Mouse (Mus musculus) forebrain, embryonic 10.5 days (tissue): ENCODE data around the gene 1600012H06Rik. TPM values are rescaled to one million over a fixed set of nuclear protein-coding genes. Genes with fewer than 3 reads are reported as not detected.
"Not testable (repeated sequence)": the region's sequence is repeated elsewhere in the genome, so short reads cannot be mapped to it uniquely, and the experiment has no call there.

Experiments
- DNase-seq: peaks from one replicate; pipeline ENCODE4 v3.0.0-alpha.2; 2017; ENCODE audit warnings: low spot score; ENCODE audit errors: extremely low spot score
- H3K27ac ChIP-seq: fragments of 300-500 bp; sonication (generic); 2 replicates; pipeline ENCODE4 v1.5.1; 2016; ENCODE audit warnings: mild to moderate bottlenecking
- H3K27me3 ChIP-seq: fragments of 300-500 bp; sonication (generic); 2 replicates; pipeline ENCODE4 v1.6.1; 2016; ENCODE audit warnings: mild to moderate bottlenecking; ENCODE audit not compliant: poor library complexity, severe bottlenecking
- H3K36me3 ChIP-seq: fragments of 300-500 bp; sonication (generic); replicated peaks from 2 replicates; pipeline ENCODE4 v1.6.1; 2016; ENCODE audit warnings: mild to moderate bottlenecking, moderate library complexity
- H3K4me1 ChIP-seq: fragments of 300-500 bp; sonication (generic); 2 replicates; pipeline ENCODE4 v1.6.1; 2016
- H3K4me3 ChIP-seq: fragments of 300-500 bp; sonication (generic); 2 replicates; pipeline ENCODE4 v1.5.1; 2016; ENCODE audit warnings: mild to moderate bottlenecking, moderate library complexity
- H3K9me3 ChIP-seq: fragments of 300-500 bp; sonication (generic); 2 replicates; pipeline ENCODE4 v1.6.1; 2016; ENCODE audit warnings: mild to moderate bottlenecking, moderate library complexity
- WGBS: fragments of 180-500 bp; shearing (Covaris S2); methylation state at CpG from one replicate; pipeline ENCODE4 v1.1.7; 2016; 5-methylcytosine and 5-hydroxymethylcytosine counted together
- polyA plus RNA-seq: library from polyadenylated mRNA; unstranded; fragments of >200 nt; fragmentation: Nextera tagmentation; extraction: Ambion mirVana; gene quantifications from 2 replicates; pipeline ENCODE4 v1.2.1, GENCODE M21; 2016

The 1600012H06Rik gene
- polyA plus RNA-seq, 1 experiment from 2014 or later: 25.9 TPM

DNA sequence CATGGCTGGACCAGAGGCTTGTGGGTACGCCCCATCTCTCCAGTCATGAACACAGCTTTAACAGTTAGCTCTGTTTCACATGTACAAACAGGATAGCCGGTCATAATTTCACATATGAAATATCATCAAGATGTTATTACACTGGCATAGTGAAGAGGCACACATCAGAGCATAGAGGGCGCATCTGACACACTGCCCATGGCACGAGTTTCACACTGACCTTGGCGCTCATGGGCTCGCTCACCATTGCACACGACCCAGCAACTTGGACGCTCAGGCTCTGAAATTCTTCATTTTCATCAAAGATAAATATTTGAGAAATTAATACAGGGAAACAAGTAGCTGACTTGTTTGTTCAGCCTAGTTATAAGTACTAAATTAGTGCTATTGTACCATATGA, 25.1 kb upstream of the 1600012H06Rik start:
- 93% methylated on average over 8 of the region's 8 CpGs for WGBS
- Histone ChIP-seq H3K4me3 (no peak overlapping the region), H3K4me1 (no peaks in the 10 kb centered on the region), H3K27ac (no peak overlapping the region), H3K9me3 (no peaks in the 10 kb centered on the region), H3K27me3 (no peaks in the 10 kb centered on the region), H3K36me3 (no peaks in the 10 kb centered on the region)
- DNase-seq: no peak

DNA sequence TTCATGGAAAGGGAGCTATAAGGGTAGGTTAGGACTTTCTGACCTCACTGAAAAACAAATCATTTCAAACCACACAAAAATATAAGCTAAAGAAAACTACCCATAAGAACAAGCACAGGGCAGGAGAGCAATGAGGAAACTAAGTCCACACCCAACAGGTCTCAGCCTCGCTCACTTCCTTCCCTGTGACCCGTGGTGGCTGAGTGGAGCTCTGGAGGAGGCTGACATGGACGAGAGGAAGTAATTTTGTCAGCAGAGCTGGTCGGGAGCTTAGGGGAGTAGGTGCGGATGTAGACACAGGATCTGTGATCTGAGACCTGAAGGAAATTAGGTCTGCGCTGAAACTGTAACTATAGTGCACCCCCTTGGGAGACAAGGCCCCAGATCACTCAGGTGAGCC, 21.4 kb upstream of the 1600012H06Rik start:
- no peaks in the 10 kb centered on the region for H3K27me3 ChIP-seq
- no peaks in the 10 kb centered on the region for H3K36me3 ChIP-seq
- 69% methylated on average over 6 of the region's 6 CpGs for WGBS
- no peak for DNase-seq
- H3K4me3 ChIP-seq: no peak overlapping the region
- H3K9me3 ChIP-seq: no peaks in the 10 kb centered on the region
- no peak overlapping the region for H3K27ac ChIP-seq
- no peaks in the 10 kb centered on the region for H3K4me1 ChIP-seq

DNA sequence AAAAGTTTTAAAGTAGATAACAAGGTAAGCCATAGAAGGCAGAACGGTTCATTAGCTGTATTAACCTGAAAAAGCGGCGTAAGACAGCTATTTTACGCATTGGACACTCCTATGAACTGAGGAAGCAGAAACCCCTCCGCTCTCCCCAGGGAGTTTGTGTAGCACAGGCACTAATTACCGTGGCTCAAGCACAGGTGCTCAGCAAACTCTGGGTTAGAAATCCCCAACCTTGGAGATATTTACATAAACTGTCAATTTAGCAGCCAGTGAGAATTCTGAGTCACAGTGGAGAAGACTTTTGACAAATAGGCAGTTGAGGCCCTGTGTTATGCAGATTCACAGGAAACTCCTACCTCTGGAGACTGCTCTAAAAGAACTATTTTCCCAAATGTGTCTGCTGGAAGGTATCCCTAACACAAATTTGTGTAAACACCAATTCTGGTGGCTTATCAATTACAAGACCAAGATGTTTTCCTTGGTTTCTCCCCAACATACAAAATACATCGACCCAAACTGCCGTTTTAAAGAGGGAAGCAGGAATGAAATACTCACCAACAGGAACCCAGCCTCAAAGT, 15.3 kb upstream of the 1600012H06Rik start:
- Histone ChIP-seq H3K9me3 (no peaks in the 10 kb centered on the region), H3K4me3 (no peak overlapping the region), H3K4me1 (no peaks in the 10 kb centered on the region), H3K27me3 (no peaks in the 10 kb centered on the region), H3K36me3 (no peaks in the 10 kb centered on the region), H3K27ac (no peak overlapping the region)
- no peak for DNase-seq
- WGBS: 86% methylated on average over 8 of the region's 8 CpGs

DNA sequence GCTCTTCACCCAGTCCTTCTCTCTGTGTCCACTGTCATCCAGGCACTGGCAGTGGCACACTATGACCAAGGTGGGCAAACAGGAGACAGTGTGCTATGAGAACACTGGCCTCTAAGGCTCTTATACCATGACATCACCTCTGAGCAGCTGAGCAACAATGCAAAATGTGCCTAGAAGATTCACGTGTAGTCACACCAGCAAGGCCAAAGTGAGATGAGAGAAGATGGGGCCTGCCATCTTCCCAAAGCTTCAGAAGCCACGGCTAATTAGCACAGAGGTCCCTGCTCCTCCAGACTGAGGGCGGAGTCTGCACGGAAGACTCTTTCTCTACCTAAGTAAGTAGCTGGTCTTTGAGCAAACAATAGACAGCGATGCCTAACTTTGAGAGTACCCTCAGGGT, 14.4 kb upstream of the 1600012H06Rik start:
- H3K4me3 ChIP-seq: no peak overlapping the region
- no peaks in the 10 kb centered on the region for H3K36me3 ChIP-seq
- no peaks in the 10 kb centered on the region for H3K4me1 ChIP-seq
- no peak for DNase-seq
- WGBS: 71% methylated on average over 5 of the region's 5 CpGs
- H3K27ac ChIP-seq: no peak overlapping the region
- H3K27me3 ChIP-seq: no peaks in the 10 kb centered on the region
- H3K9me3 ChIP-seq: no peaks in the 10 kb centered on the region

DNA sequence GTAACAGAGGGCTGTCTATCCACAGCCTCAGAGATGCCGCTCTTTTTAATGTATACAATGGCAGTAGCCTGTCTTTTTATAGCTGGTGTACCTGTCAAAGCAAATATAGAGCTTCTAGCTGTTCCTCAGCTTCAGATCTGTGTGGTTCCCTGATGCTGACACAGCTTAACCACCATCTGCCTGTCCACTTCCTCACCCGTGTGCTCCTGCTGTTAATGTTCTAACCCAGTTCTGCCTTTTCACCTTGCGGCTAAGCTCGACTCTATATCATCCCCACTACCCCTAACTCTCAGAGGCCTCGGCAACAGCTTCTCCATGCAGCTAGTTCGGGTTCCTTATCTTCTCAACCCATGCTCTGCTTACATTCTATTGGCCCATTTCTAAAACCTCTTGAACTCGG, 12.3 kb upstream of the 1600012H06Rik start:
- Histone ChIP-seq H3K4me3 (no peak overlapping the region), H3K27me3 (no peaks in the 10 kb centered on the region), H3K27ac (no peak overlapping the region), H3K9me3 (no peaks in the 10 kb centered on the region), H3K4me1 (no peaks in the 10 kb centered on the region), H3K36me3 (no peaks in the 10 kb centered on the region)
- DNase-seq: no peak
- WGBS: 91% methylated on average over 7 of the region's 7 CpGs

DNA sequence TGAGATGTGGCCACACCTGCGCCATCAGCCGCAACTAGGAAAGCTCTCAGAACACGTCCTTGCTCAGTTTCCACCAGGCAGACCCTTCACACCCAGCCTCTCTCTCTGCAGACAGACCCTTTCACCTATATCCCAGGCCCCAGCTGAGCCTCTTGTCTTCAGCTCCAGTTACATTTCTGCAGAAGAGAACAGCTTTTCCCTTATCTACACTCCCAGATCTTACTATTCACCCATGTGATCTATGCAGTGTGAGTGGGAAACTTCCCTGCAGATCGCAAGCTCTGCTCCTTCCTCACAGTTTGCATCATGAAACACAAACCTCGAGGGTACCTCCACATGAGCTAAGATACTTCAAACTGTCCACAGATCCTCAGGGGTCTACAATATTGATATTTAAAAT, 11.5 kb upstream of the 1600012H06Rik start:
- DNase-seq: no peak
- H3K4me1 ChIP-seq: no peaks in the 10 kb centered on the region
- no peaks in the 10 kb centered on the region for H3K27me3 ChIP-seq
- H3K9me3 ChIP-seq: no peaks in the 10 kb centered on the region
- H3K4me3 ChIP-seq: no peak overlapping the region
- 93% methylated on average over 5 of the region's 5 CpGs for WGBS
- H3K36me3 ChIP-seq: no peaks in the 10 kb centered on the region
- no peak overlapping the region for H3K27ac ChIP-seq

DNA sequence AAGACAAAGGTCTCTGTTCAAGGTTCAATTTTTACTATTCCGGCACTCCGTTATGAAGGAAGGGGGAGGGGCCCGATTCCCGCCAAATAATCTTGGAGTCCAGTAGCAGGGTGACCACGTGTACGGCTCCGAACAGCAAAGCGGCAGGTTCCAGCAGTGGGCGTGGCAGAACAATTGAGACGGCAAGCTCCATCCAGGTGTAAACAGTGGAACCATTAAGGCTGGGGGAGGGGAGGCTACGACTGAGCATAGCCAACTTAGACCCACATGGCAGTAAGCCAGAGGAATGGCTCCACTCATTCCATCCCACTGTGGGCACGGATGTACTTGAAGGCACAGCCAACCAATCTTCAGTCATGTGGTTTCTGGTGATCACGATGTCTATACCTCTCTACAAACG, 7.7 kb upstream of the 1600012H06Rik start:
- H3K36me3 ChIP-seq, H3K9me3 ChIP-seq, H3K4me3 ChIP-seq, H3K27me3 ChIP-seq, H3K4me1 ChIP-seq, DNase-seq, H3K27ac ChIP-seq: not testable (repeated sequence)
- 87% methylated on average over 14 of the region's 14 CpGs for WGBS

DNA sequence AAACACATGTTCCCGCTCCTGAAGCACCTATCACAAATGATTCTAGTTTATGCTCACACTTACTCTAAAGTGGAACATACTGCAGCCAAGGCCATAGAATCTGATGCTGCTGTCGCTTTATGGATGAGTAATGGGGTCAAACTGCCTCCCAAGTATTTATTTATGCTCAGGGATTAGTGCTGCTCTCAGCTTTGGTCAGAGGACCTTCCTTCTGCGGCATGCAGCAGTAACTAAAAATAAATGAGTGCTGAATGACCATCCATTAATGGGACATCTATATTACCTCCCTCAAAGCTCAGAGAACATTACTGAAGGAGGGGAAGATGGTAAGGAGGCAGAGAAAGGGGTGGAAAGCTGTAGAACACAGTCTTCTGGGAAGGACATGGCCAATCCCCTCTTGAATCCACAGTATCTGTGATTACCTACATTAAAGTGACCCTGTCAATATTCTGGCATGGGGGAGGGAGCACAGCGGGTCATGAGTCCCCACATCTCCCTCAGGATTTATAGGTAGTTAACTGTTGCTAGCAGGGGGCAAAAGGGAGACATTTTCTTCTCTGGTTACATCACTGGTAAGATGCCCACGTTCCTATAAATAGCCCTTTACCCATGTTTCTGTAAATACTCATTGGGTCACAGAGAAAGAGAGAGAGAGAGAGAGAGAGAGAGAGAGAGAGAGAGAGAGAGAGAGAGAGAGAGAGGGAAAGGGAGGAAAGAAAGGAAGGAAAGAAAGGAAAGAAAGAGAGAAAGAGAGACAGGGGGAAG, 7.0 kb upstream of the 1600012H06Rik start:
- no peak overlapping the region for H3K4me3 ChIP-seq
- no peaks in the 10 kb centered on the region for H3K27me3 ChIP-seq
- WGBS: 77% methylated on average over 5 of the region's 5 CpGs
- H3K9me3 ChIP-seq: no peaks in the 10 kb centered on the region
- H3K4me1 ChIP-seq: no peaks in the 10 kb centered on the region
- no peak overlapping the region for H3K27ac ChIP-seq
- no peak for DNase-seq
- H3K36me3 ChIP-seq: no peaks in the 10 kb centered on the region

DNA sequence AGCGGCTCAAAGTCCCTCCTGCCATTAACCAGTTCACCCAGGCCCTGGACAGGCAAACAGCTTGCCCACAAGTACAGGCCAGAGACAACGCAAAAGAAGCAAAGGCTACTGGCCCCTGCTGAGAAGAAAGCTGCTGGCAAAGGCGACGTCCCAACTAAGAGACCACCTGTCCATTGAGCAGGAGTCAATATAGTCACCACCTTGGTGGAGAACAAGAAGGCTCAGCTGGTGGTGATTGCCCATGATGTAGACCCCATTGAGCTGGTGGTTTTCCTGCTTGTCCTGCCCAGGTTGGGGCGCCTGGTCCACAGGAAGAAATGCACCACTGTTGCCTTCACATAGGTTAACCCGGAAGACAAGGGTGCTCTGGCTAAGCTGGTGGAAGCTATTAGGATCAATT, 803 bp upstream of the 1600012H06Rik start:
- not testable (repeated sequence) for H3K9me3 ChIP-seq, DNase-seq, H3K27me3 ChIP-seq
- H3K4me3 ChIP-seq: peak overlapping the region; percentile 83
- 0 out of 2 replicates have a peak overlapping the region, but pooled peaks have one; percentile 85 for H3K27ac ChIP-seq
- WGBS: 67% methylated on average over 6 of the region's 6 CpGs
- peaks cover 30% of the 10 kb centered on the region for H3K4me1 ChIP-seq
- peaks cover 32% of the 10 kb centered on the region for H3K36me3 ChIP-seq

DNA sequence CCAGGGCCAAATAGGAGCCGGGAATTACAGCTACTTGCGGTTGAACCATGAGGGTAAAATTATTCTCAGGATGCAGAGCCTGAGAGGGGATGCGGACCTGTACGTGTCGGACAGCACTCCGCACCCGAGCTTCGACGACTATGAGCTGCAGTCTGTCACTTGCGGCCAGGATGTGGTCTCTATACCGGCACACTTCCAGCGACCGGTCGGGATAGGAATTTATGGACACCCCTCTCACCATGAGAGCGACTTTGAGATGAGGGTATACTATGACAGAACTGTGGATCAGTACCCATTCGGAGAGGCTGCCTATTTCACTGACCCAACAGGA, 710 bp downstream of the 1600012H06Rik start:
- Histone ChIP-seq H3K4me3 (peak overlapping the region; percentile 83), H3K9me3 (no peaks in the 10 kb centered on the region), H3K36me3 (peaks cover 44% of the 10 kb centered on the region), H3K27ac (peak overlapping the region; percentile 85), H3K27me3 (no peaks in the 10 kb centered on the region), H3K4me1 (peaks cover 30% of the 10 kb centered on the region)
- no peak for DNase-seq
- 26% methylated on average over 16 of the region's 16 CpGs for WGBS

DNA sequence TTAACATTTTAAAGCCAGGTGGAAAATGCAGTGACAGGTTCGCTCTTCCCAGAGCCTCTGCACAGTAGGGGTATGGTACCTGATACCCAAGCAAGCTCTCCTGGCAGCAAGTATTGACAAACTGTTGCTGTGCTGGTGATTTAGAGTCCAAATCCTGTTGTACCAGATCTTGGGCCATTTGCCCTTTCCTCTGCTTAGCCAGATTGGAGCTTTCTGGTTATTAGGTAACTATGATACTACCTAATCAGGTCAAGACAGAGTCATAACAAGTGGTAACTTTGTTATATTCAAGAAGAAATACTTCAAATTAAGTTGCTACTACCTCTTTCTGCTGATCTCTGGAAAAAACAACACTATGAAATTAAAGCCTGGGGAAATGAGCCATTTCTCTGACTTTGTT, 1.6 kb downstream of the 1600012H06Rik start:
- 88% methylated on average over 1 of the region's 1 CpGs for WGBS
- Histone ChIP-seq H3K27ac (no peak overlapping the region), H3K36me3 (peaks cover 53% of the 10 kb centered on the region), H3K9me3 (no peaks in the 10 kb centered on the region), H3K27me3 (no peaks in the 10 kb centered on the region), H3K4me1 (peaks cover 30% of the 10 kb centered on the region), H3K4me3 (peak overlapping the region; percentile 83)
- no peak for DNase-seq

DNA sequence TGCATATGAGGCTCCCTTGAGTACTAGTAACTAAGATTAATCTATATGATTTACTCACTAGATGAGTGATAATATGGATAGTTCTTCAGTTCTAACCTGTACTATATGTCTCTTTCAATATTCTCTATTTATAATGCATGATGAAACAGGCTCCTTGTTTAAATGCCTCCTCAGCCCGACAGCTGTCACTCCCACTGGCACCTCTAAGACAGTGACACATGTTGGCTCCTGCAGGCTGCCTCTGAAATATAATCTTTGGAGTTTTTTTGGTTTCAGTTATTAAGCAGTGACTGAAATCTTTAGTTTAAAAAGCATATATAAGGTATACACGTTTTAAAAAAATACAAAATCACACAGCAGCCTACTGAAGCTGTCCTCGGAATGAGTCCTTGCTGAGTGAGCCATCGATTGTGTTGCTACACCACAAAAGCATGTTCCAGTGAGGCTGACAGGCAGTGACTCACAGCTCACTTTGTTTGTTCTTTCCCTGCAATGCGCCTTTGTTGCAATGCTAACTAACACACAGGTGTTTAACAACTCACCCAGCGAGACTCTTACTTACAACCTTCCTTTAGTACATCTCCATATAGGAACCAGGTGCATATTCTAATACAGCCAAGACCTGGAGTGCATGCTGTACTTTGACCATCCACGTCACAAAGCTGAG, 6.3 kb downstream of the 1600012H06Rik start:
- Histone ChIP-seq H3K36me3 (peaks cover 87% of the 10 kb centered on the region), H3K27ac (no peak overlapping the region), H3K27me3 (no peaks in the 10 kb centered on the region), H3K9me3 (no peaks in the 10 kb centered on the region), H3K4me3 (no peak overlapping the region), H3K4me1 (peaks cover 8% of the 10 kb centered on the region)
- no peak for DNase-seq
- 90% methylated on average over 7 of the region's 7 CpGs for whole genome bisulfite sequencing

DNA sequence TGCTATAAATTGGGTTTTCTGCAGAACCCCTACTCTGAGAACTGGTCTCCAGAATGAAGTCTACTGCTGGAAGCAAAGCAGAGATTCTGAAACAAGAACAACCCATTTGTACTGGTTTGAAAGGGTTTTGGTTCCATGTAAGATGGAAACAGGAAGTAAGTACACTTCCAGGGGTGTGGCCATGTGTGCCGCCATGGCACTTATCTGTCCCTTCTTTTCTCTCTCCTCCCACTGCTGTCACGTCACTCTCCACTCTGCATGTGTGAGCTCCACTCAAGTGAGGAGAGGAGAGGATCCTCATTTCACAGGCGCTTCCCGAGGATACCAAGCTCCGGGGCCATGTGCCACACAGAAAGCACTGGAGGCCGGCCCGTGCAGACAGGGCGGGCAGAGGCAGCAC, 10.5 kb downstream of the 1600012H06Rik start:
- no peak overlapping the region for H3K4me3 ChIP-seq
- no peak for DNase-seq
- H3K27me3 ChIP-seq: no peaks in the 10 kb centered on the region
- no peaks in the 10 kb centered on the region for H3K4me1 ChIP-seq
- H3K27ac ChIP-seq: no peak overlapping the region
- WGBS: 88% methylated on average over 8 of the region's 8 CpGs
- H3K9me3 ChIP-seq: no peaks in the 10 kb centered on the region
- peaks cover 64% of the 10 kb centered on the region for H3K36me3 ChIP-seq
